Mouse (Mus musculus) hindbrain, postnatal 0 days (tissue): Measurements from ENCODE around the gene Pard6a. TPM values are rescaled to one million over a fixed set of nuclear protein-coding genes. Genes with fewer than 3 reads are reported as not detected.

ENCODE experiments used
- ATAC-seq: fragments of 200-750 bp; cut with Nextera tagmentation; 2 replicates; pipeline ENCODE4 v1.8.0; 2017; ENCODE audit warnings: mild to moderate bottlenecking, moderate TSS enrichment, moderate library complexity
- DNase-seq: peaks from one replicate; pipeline ENCODE4 v3.0.0-alpha.2; 2015; ENCODE audit warnings: low spot score
- H3K27ac ChIP-seq: fragments of 300-500 bp; sonication (generic); 2 replicates; pipeline ENCODE4 v1.5.1; 2014; ENCODE audit warnings: mild to moderate bottlenecking
- H3K27me3 ChIP-seq: fragments of 300-500 bp; sonication (generic); 2 replicates; pipeline ENCODE4 v1.6.1; 2014; ENCODE audit warnings: low read length, mixed read lengths; ENCODE audit not compliant: insufficient read depth
- H3K36me3 ChIP-seq: fragments of 300-500 bp; sonication (generic); 2 replicates; pipeline ENCODE4 v1.6.1; 2014; ENCODE audit warnings: low read length, mixed read lengths; ENCODE audit not compliant: insufficient read depth
- H3K4me1 ChIP-seq: fragments of 300-500 bp; sonication (generic); 2 replicates; pipeline ENCODE4 v1.6.1; 2014; ENCODE audit warnings: antibody characterized with exemption, low read length, mixed read lengths; ENCODE audit not compliant: insufficient read depth
- H3K4me2 ChIP-seq: fragments of 300-500 bp; sonication (generic); 2 replicates; pipeline ENCODE4 v1.6.1; 2014; ENCODE audit warnings: low read depth, mild to moderate bottlenecking, low read length, moderate library complexity, mixed read lengths
- H3K4me3 ChIP-seq: fragments of 300-500 bp; sonication (generic); 2 replicates; pipeline ENCODE4 v1.5.1; 2014; ENCODE audit warnings: low read length
- H3K9ac ChIP-seq: fragments of 300-500 bp; sonication (generic); replicated peaks from 2 replicates; pipeline ENCODE4 v1.6.1; 2014; ENCODE audit warnings: mild to moderate bottlenecking, low read length, moderate library complexity, mixed read lengths
- H3K9me3 ChIP-seq: fragments of 300-500 bp; sonication (generic); 2 replicates; pipeline ENCODE4 v1.6.1; 2016; ENCODE audit warnings: low read length, mixed read lengths
- CTCF ChIP-seq: IDR thresholded peaks from 2 replicates; pipeline ENCODE4 v1.5.1; 2016; ENCODE audit warnings: antibody characterized with exemption, control low read depth, low read depth
- WGBS: fragments of 180-500 bp; shearing (Covaris S2); extraction: QIAGEN DNeasy Blood & Tissue Kit; methylation state at CpG from one replicate; pipeline ENCODE4 v1.1.7; 2014; 5-methylcytosine and 5-hydroxymethylcytosine counted together
- polyA plus RNA-seq: library from polyadenylated mRNA; unstranded; fragments of >200 nt; fragmentation: Nextera tagmentation; extraction: Ambion mirVana; gene quantifications from 2 replicates; pipeline ENCODE4 v1.2.1, GENCODE M21; 2015
- total RNA-seq: library from RNA; depleted of rRNA; stranded (reverse); fragments of >200 nt; gene quantifications from 2 replicates; pipeline ENCODE4 v1.2.3, GENCODE M21; 2014

Pard6a gene
- total and polyA plus RNA-seq, 2 experiments from 2014 or later = 67.6 to 74.4 TPM

DNA sequence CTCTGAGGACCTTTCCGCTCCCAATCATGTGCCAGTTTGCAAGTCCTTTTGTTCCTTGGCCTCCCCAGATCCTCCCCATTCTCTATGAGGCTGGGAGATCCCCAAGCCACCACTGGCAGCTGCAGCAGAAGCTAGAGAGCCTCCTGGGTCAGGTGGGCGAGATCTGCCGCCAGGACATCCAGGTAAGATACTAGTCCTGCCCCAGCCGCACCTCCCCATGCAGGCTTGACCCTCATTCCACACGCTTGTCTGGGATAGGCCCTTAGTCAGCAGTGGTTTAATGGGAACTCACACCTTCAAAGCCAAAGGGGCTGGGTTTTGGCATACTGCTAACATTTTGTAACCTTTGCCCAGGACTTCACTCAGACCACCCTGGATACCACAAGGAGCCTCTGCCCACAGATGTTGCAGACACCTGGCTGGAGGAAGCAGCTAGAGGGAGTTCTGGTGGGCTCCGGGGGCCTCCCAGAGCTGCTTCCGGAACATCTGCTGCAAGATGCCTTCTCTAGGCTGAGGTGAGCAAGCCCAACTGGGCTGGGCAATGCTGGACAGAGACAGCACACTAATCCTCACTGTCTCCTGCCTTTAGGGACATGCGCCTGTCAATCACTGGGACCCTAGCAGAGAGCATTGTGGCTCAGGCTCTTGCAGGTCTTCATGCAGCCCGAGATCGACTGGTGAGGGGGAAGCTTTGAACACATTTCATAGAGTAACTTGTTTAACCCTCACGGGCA is 8.3 kb upstream of the Pard6a start:
- no peak for ATAC-seq
- Histone ChIP-seq H3K36me3 (peaks cover 9% of the 10 kb centered on the region; the same call in 1 of the 2 replicates), H3K9me3 (no peaks in the 10 kb centered on the region), H3K9ac (no peak overlapping the region), H3K4me3 (no peak overlapping the region), H3K4me1 (no peaks in the 10 kb centered on the region), H3K27me3 (no peaks in the 10 kb centered on the region), H3K4me2 (no peak overlapping the region), H3K27ac (no peak overlapping the region)
- no peak for TF ChIP-seq CTCF
- WGBS = 96% methylated on average over 11 of the region's 11 CpGs
- no peak for DNase-seq

DNA sequence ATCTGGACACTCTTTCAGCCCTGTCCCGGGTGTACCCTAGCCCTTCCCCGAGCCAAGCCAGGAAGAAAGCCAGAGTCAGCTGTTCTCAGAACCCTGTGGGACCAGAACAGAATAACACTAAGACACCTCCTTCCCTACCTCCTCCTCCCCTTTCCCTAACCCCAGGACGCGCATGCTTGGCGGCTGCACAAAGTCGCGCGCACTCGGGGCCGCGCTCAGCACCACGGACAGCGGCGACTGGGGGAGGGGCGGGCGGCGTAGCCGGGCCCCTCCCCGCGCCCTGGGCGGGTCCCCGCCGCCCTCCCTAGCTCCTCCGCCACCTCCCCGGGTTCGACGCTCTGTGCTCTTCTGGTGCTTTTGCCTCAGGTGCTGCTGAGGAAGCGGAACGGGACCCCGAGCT is 7.3 kb upstream of the Pard6a start:
- Histone ChIP-seq H3K9ac (peak overlapping the region; percentile 66), H3K4me2 (peak overlapping the region; percentile 77), H3K36me3 (peaks cover 19% of the 10 kb centered on the region; the same call in 1 of the 2 replicates), H3K4me3 (peak overlapping the region; percentile 62), H3K4me1 (no peaks in the 10 kb centered on the region), H3K27ac (peak overlapping the region; percentile 93), H3K9me3 (no peaks in the 10 kb centered on the region), H3K27me3 (no peaks in the 10 kb centered on the region)
- no peak for TF ChIP-seq CTCF
- peak; percentile 90 for DNase-seq
- WGBS = 2% methylated on average over 28 of the region's 30 CpGs
- peak; percentile 72 for ATAC-seq

DNA sequence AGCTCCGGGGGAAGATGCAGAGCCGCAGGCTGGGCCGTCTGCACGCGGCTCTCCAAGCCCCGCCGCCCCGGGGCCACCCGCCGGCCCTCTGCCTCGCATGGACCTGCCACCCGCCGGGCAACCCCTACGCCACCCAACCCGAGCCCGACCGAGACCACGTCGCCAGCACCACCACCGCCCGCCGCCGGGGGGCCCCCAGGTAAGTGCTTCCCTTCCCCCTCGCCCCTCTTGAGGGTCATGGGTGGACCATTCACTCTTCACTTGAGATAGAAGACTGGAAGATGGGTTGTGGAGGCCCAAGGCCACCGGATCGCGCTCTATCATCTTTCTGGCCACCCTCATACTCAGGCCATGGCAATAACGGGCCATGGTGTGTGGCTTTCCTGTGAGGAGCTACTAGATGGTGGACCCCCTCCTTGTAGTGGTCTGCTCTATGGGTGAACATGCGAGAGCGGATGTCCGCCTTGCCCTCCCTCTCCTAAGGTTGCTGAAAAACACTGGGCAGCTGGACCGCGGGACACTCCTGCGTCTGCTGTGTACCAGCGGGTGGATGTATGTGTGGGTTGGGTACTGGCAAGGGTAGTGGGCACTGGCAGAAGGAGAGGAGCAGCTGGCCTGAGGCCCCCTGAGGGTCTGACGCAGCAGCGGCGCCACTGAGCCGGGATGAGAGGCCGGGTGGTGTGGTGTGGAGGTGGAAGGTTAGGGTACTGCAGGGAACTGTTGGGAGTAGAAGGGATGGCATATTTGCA is 6.7 kb upstream of the Pard6a start:
- 3% methylated on average over 40 of the region's 40 CpGs for WGBS

DNA sequence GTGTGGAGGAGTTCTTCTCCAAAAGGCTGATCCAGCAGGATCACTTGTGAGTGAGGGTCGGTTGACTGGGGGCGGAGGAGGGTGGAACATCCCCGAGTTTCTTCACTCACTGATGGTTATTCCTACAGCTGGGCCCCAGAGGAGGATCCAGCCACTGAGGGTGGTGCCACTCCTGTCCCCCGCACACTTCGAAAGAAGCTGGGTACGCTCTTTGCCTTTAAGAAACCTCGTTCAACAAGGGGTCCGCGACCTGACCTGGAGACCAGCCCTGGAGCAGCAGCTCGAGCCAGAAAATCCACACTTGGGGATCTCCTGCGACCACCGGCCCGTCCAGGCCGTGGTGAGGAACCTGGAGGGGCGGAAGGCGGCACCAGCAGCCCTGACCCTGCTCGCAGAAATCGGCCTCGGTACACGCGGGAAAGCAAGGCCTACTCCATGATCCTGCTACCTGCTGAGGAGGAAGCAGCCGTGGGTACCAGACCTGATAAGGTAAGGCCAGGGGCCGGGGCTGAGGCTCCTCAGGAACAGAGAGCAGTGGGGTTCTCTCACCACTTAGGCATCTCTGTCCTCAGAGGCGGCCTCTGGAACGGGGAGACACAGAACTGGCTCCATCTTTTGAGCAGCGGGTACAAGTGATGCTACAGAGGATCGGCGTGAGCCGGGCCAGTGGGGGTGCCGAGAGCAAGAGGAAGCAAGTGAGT is 5.7 kb upstream of the Pard6a start:
- Histone ChIP-seq H3K4me2 (peak overlapping the region; percentile 77), H3K9ac (peak overlapping the region; percentile 66), H3K4me1 (peaks cover 5% of the 10 kb centered on the region), H3K27ac (peak overlapping the region; percentile 93), H3K27me3 (no peaks in the 10 kb centered on the region), H3K36me3 (peaks cover 21% of the 10 kb centered on the region; the same call in 1 of the 2 replicates), H3K9me3 (no peaks in the 10 kb centered on the region), H3K4me3 (peak overlapping the region; percentile 62)
- no peak for ATAC-seq
- DNase-seq = no peak
- WGBS = 82% methylated on average over 30 of the region's 30 CpGs
- TF ChIP-seq CTCF = no peak

More for the DNA sequence above, 6.7 kb upstream of the Pard6a start:
- peak; percentile 62 for TF ChIP-seq CTCF
- Histone ChIP-seq H3K36me3 (peaks cover 21% of the 10 kb centered on the region; the same call in 1 of the 2 replicates), H3K4me2 (peak overlapping the region; percentile 77), H3K4me3 (peak overlapping the region; percentile 62), H3K27ac (peak overlapping the region; percentile 93), H3K4me1 (no peaks in the 10 kb centered on the region), H3K9me3 (no peaks in the 10 kb centered on the region), H3K27me3 (no peaks in the 10 kb centered on the region), H3K9ac (peak overlapping the region; percentile 66)
- ATAC-seq (peak; percentile 77), DNase-seq (peak; percentile 76)

DNA sequence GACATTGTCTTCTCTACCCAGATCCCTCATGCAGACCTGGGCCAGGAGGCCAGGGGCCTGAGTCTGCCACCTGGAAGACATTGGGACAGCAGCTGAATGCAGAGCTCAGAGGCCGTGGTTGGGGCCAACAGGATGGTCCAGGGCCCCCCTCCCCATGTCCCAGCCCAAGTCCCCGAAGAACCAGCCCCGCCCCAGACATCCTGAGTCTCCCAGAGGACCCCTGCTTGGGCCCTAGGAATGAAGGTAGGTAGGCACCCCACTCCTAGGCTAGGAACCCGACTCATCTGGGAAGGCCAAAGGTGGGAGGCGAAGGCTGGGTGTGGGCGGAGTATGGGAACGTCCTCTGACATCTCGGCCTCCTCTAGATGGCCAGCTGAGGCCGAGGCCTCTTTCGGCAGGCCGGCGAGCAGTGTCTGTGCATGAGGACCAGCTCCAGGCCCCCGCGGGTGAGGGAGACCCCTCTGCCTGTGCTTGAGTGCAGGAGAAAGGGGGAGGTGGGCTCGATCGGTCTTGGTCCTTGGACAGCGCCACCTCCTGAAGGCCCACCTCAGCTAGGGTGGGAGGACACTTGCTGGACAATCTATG is 3.7 kb upstream of the Pard6a start:
- Histone ChIP-seq H3K4me3 (no peak overlapping the region), H3K27ac (no peak overlapping the region), H3K9me3 (no peaks in the 10 kb centered on the region), H3K4me2 (no peak overlapping the region), H3K4me1 (peaks cover 11% of the 10 kb centered on the region), H3K27me3 (no peaks in the 10 kb centered on the region), H3K36me3 (peaks cover 21% of the 10 kb centered on the region; the same call in 1 of the 2 replicates), H3K9ac (no peak overlapping the region)
- ATAC-seq (no peak), DNase-seq (no peak)
- no peak for TF ChIP-seq CTCF
- WGBS = 88% methylated on average over 17 of the region's 17 CpGs

DNA sequence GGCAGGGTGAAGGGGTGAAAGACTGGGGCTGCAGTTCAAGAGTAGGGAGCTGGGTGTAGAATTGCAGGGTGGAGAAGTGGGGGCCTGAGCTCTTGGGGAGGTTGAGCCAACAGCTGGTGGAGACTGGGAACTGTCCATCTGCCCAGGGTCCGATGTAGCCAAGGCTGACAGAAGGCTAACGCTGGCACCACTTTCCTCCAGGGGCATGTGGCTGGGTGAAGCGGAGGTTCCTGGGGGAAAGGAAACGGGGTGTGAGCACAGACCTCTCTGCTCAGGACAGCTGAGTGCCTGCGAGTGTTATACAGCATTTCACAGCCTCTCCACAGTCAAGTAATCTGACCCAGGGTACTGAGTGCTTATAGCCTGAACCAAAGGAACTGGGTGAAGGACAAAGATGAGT is 2.2 kb upstream of the Pard6a start:
- no peak overlapping the region for H3K27ac ChIP-seq
- DNase-seq (no peak), ATAC-seq (no peak)
- peaks cover 21% of the 10 kb centered on the region; the same call in 1 of the 2 replicates for H3K36me3 ChIP-seq
- H3K9me3 ChIP-seq = no peaks in the 10 kb centered on the region
- H3K9ac ChIP-seq = no peak overlapping the region
- peaks cover 11% of the 10 kb centered on the region for H3K4me1 ChIP-seq
- TF ChIP-seq CTCF = no peak
- H3K4me3 ChIP-seq = no peak overlapping the region
- no peak overlapping the region for H3K4me2 ChIP-seq
- no peaks in the 10 kb centered on the region for H3K27me3 ChIP-seq
- WGBS = 84% methylated on average over 5 of the region's 5 CpGs
